Mouse (Mus musculus): Measurements from ENCODE around the gene Plxna2. TPM values are rescaled to one million over a fixed set of nuclear protein-coding genes. Genes with fewer than 3 reads are reported as not detected.

Plxna2 gene
- polyA plus RNA-seq, 1 experiment from 2014 or later = 10.1 TPM

GRCm38 (mm10) chr1:194688161-194688560, 70.1 kb downstream of the Plxna2 start:
- TF ChIP-seq CTCF (IDR thresholded peaks at IDR 0.05; ENCODE audit: low read depth) = no peak
- DNase-seq (no peak), ATAC-seq (ENCODE audit: insufficient read depth) (no peak)
- 30% methylated on average over 2 of the region's 2 CpGs for WGBS
- H3K9ac ChIP-seq = no peak overlapping the region
- no peaks in the 10 kb centered on the region for H3K36me3 ChIP-seq (ENCODE audit: insufficient read depth)
- H3K27me3 ChIP-seq (ENCODE audit: insufficient read depth, low read length) = no peaks in the 10 kb centered on the region
- no peak overlapping the region for H3K4me2 ChIP-seq
- no peak overlapping the region for H3K4me3 ChIP-seq (ENCODE audit: low read depth, low read length)
- H3K27ac ChIP-seq (ENCODE audit: low read depth) = no peak overlapping the region
- H3K4me1 ChIP-seq (ENCODE audit: insufficient read depth) = no peaks in the 10 kb centered on the region; the same call in 1 of the 2 replicates
- H3K9me3 ChIP-seq (ENCODE audit: low read depth, low read length) = no peaks in the 10 kb centered on the region

DNA sequence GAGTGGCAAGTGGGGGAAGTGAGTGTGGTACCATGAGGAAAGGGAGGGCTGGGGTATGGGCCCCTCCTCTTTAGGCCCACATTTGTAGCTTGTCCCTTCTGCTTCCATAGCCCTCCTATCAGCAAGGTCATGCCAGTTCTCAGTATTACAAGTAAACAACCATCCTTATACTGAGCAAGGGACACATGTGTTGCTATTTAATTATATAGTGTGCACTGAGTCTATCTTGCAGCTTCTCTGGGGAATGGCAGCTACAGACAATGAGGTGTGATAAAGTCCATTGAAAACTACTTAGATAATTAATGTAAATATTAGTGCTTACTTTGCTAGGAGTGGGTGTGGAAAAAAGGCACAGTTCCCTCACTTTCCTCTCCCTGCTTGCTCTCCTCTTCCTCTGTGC, 75.0 kb downstream of the Plxna2 start:
- Histone ChIP-seq H3K27me3 (ENCODE audit: insufficient read depth, low read length) (no peaks in the 10 kb centered on the region), H3K4me3 (ENCODE audit: low read depth, low read length) (no peak overlapping the region), H3K9me3 (ENCODE audit: low read depth, low read length) (no peaks in the 10 kb centered on the region), H3K27ac (ENCODE audit: low read depth) (no peak overlapping the region), H3K9ac (no peak overlapping the region), H3K4me2 (no peak overlapping the region), H3K4me1 (ENCODE audit: insufficient read depth) (no peaks in the 10 kb centered on the region), H3K36me3 (ENCODE audit: insufficient read depth) (no peaks in the 10 kb centered on the region)
- no peak for ATAC-seq (ENCODE audit: insufficient read depth)
- no peak for TF ChIP-seq CTCF (IDR thresholded peaks at IDR 0.05; ENCODE audit: low read depth)
- no peak for DNase-seq

GRCm38 (mm10) chr1:194693488-194693887, 75.5 kb downstream of the Plxna2 start:
- no peak for TF ChIP-seq CTCF (IDR thresholded peaks at IDR 0.05; ENCODE audit: low read depth)
- ATAC-seq (ENCODE audit: insufficient read depth) = no peak

GRCm38 (mm10) chr1:194694805-194695204, 76.8 kb downstream of the Plxna2 start:
- no peak for ATAC-seq (ENCODE audit: insufficient read depth)
- WGBS = 74% methylated on average over 2 of the region's 2 CpGs

More at GRCm38 (mm10) chr1:194693488-194693887, 75.5 kb downstream of the Plxna2 start:
- no peak overlapping the region for H3K4me2 ChIP-seq
- WGBS = 70% methylated on average over 2 of the region's 2 CpGs
- H3K27ac ChIP-seq (ENCODE audit: low read depth) = no peak overlapping the region
- H3K4me1 ChIP-seq (ENCODE audit: insufficient read depth) = no peaks in the 10 kb centered on the region
- DNase-seq = no peak
- no peak overlapping the region for H3K9ac ChIP-seq
- no peaks in the 10 kb centered on the region for H3K9me3 ChIP-seq (ENCODE audit: low read depth, low read length)
- no peaks in the 10 kb centered on the region for H3K36me3 ChIP-seq (ENCODE audit: insufficient read depth)
- H3K27me3 ChIP-seq (ENCODE audit: insufficient read depth, low read length) = no peaks in the 10 kb centered on the region
- H3K4me3 ChIP-seq (ENCODE audit: low read depth, low read length) = no peak overlapping the region

GRCm38 (mm10) chr1:194697439-194697838, 79.4 kb downstream of the Plxna2 start:
- H3K4me3 ChIP-seq (ENCODE audit: low read depth, low read length) = no peak overlapping the region
- DNase-seq = peak; percentile 39
- no peak for ATAC-seq (ENCODE audit: insufficient read depth)
- no peak for TF ChIP-seq CTCF (IDR thresholded peaks at IDR 0.05; ENCODE audit: low read depth)
- H3K4me1 ChIP-seq (ENCODE audit: insufficient read depth) = no peaks in the 10 kb centered on the region
- no peaks in the 10 kb centered on the region for H3K27me3 ChIP-seq (ENCODE audit: insufficient read depth, low read length)
- no peak overlapping the region for H3K9ac ChIP-seq
- H3K9me3 ChIP-seq (ENCODE audit: low read depth, low read length) = no peaks in the 10 kb centered on the region
- 46% methylated on average over 2 of the region's 2 CpGs for WGBS
- H3K4me2 ChIP-seq = no peak overlapping the region
- H3K36me3 ChIP-seq (ENCODE audit: insufficient read depth) = no peaks in the 10 kb centered on the region
- H3K27ac ChIP-seq (ENCODE audit: low read depth) = no peak overlapping the region

More at GRCm38 (mm10) chr1:194694805-194695204, 76.8 kb downstream of the Plxna2 start:
- Histone ChIP-seq H3K27ac (ENCODE audit: low read depth) (no peak overlapping the region), H3K36me3 (ENCODE audit: insufficient read depth) (no peaks in the 10 kb centered on the region), H3K4me2 (no peak overlapping the region), H3K4me3 (ENCODE audit: low read depth, low read length) (no peak overlapping the region), H3K4me1 (ENCODE audit: insufficient read depth) (no peaks in the 10 kb centered on the region), H3K27me3 (ENCODE audit: insufficient read depth, low read length) (no peaks in the 10 kb centered on the region), H3K9ac (no peak overlapping the region), H3K9me3 (ENCODE audit: low read depth, low read length) (no peaks in the 10 kb centered on the region)
- TF ChIP-seq CTCF (IDR thresholded peaks at IDR 0.05; ENCODE audit: low read depth) = no peak
- DNase-seq = no peak

- Histone ChIP-seq H3K4me1 (ENCODE audit: insufficient read depth) (no peaks in the 10 kb centered on the region), H3K4me2 (no peak overlapping the region), H3K9me3 (ENCODE audit: low read depth, low read length) (no peaks in the 10 kb centered on the region), H3K36me3 (ENCODE audit: insufficient read depth) (no peaks in the 10 kb centered on the region), H3K27ac (ENCODE audit: low read depth) (no peak overlapping the region), H3K4me3 (ENCODE audit: low read depth, low read length) (no peak overlapping the region), H3K9ac (no peak overlapping the region), H3K27me3 (ENCODE audit: insufficient read depth, low read length) (no peaks in the 10 kb centered on the region)
- 67% methylated on average over 3 of the region's 3 CpGs for WGBS
- DNase-seq (no peak), ATAC-seq (ENCODE audit: insufficient read depth) (no peak)
- TF ChIP-seq CTCF (IDR thresholded peaks at IDR 0.05; ENCODE audit: low read depth) = no peak
Observed at GRCm38 (mm10) chr1:194699321-194699720, 81.3 kb downstream of the Plxna2 start.

- Histone ChIP-seq H3K27ac (ENCODE audit: low read depth) (no peak overlapping the region), H3K27me3 (ENCODE audit: insufficient read depth, low read length) (no peaks in the 10 kb centered on the region), H3K9me3 (ENCODE audit: low read depth, low read length) (no peaks in the 10 kb centered on the region), H3K4me3 (ENCODE audit: low read depth, low read length) (no peak overlapping the region), H3K4me2 (no peak overlapping the region), H3K4me1 (ENCODE audit: insufficient read depth) (no peaks in the 10 kb centered on the region), H3K36me3 (ENCODE audit: insufficient read depth) (no peaks in the 10 kb centered on the region), H3K9ac (no peak overlapping the region)
- no peak for DNase-seq
- ATAC-seq (ENCODE audit: insufficient read depth) = no peak
- no peak for TF ChIP-seq CTCF (IDR thresholded peaks at IDR 0.05; ENCODE audit: low read depth)
- 66% methylated on average over 2 of the region's 2 CpGs for WGBS
Observed at GRCm38 (mm10) chr1:194703235-194703634, 85.2 kb downstream of the Plxna2 start.

All from lung, embryonic 14.5 days (tissue).